Mouse (Mus musculus) embryonic facial prominence, embryonic 13.5 days (tissue): ENCODE results near the gene Thsd7b. TPM values are rescaled to one million over a fixed set of nuclear protein-coding genes. Genes with fewer than 3 reads are reported as not detected.

ENCODE experiments used
- ATAC-seq: fragments of 200-750 bp; cut with Nextera tagmentation; 2 replicates; pipeline ENCODE4 v1.8.0; 2017; ENCODE audit warnings: low read depth; ENCODE audit not compliant: insufficient number of reproducible peaks, insufficient read depth, low FRiP score, low TSS enrichment
- H3K27ac ChIP-seq: fragments of 300-500 bp; sonication (generic); 2 replicates; pipeline ENCODE4 v1.5.1; 2015; ENCODE audit warnings: moderate library complexity, mild to moderate bottlenecking, inconsistent platforms
- H3K27me3 ChIP-seq: fragments of 300-500 bp; sonication (generic); 2 replicates; pipeline ENCODE4 v1.6.1; 2015; ENCODE audit warnings: mild to moderate bottlenecking, inconsistent platforms
- H3K36me3 ChIP-seq: fragments of 300-500 bp; sonication (generic); 2 replicates; pipeline ENCODE4 v1.6.1; 2015; ENCODE audit warnings: mild to moderate bottlenecking, inconsistent platforms
- H3K4me1 ChIP-seq: fragments of 300-500 bp; sonication (generic); 2 replicates; pipeline ENCODE4 v1.6.1; 2015; ENCODE audit warnings: inconsistent platforms
- H3K4me2 ChIP-seq: fragments of 300-500 bp; sonication (generic); 2 replicates; pipeline ENCODE4 v1.6.1; 2015; ENCODE audit warnings: moderate library complexity, mild to moderate bottlenecking, inconsistent platforms
- H3K4me3 ChIP-seq: fragments of 300-500 bp; sonication (generic); 2 replicates; pipeline ENCODE4 v1.5.1; 2015; ENCODE audit warnings: mild to moderate bottlenecking, inconsistent platforms
- H3K9ac ChIP-seq: fragments of 300-500 bp; sonication (generic); 2 replicates; pipeline ENCODE4 v1.6.1; 2015; ENCODE audit warnings: mild to moderate bottlenecking, inconsistent platforms
- H3K9me3 ChIP-seq: fragments of 300-500 bp; sonication (generic); 2 replicates; pipeline ENCODE4 v1.6.1; 2016; ENCODE audit warnings: inconsistent platforms
- WGBS: fragments of 180-500 bp; shearing (Covaris S2); methylation state at CpG from one replicate; pipeline ENCODE4 v1.1.7; 2015; ENCODE audit warnings: mixed read lengths; 5-methylcytosine and 5-hydroxymethylcytosine counted together
- polyA plus RNA-seq: library from polyadenylated mRNA; unstranded; fragments of >200 nt; fragmentation: Nextera tagmentation; extraction: Ambion mirVana; gene quantifications from 2 replicates; pipeline ENCODE4 v1.2.1, GENCODE M21; 2015

Gene Thsd7b
- polyA plus RNA-seq, 1 experiment from 2014 or later = 3.5 TPM

DNA sequence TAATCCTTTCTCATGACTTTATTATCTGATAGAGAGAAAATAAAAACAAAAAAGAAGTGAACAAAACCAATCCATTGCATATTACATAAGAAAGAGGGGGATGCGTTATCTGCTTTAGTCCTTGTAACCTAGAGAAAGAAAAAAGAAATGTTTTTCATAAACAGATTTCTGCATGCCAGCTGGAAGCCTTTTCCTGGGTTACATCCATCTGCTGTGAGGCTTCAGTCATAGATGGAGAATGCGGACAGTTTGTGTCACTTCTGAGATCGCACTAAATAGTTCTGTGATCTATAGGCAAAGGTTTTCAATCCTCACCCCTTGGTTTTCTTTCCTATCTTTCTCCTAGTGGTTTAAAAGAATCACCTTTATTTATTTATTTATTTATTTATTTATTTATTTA lies 259.1 kb downstream of the Thsd7b start:
- Histone ChIP-seq H3K9me3 (no peaks in the 10 kb centered on the region), H3K4me1 (no peaks in the 10 kb centered on the region), H3K36me3 (no peaks in the 10 kb centered on the region), H3K4me3 (no peak overlapping the region), H3K27me3 (no peaks in the 10 kb centered on the region), H3K9ac (no peak overlapping the region), H3K4me2 (no peak overlapping the region), H3K27ac (no peak overlapping the region)
- 93% methylated on average over 3 of the region's 3 CpGs for WGBS
- ATAC-seq = no peak

DNA sequence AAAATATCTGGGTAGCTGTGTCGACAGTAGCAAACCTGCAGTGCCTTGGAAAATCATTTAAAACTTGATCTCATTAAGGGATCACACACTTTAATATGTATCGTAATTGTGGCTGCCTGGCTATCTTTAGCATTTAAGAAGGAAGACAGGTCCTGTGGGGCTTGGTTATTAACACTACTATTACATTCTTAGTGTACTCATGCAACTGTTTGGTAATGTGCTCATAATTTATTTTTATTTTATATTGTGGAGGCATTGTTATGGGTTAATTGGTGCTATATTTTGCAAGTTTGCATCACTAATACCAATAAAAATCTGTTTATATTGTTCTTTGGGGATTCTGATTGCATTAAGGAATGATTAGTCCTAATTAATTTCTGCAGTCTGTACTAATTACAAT lies 265.4 kb downstream of the Thsd7b start:
- Histone ChIP-seq H3K9me3 (no peaks in the 10 kb centered on the region), H3K9ac (no peak overlapping the region), H3K4me1 (no peaks in the 10 kb centered on the region), H3K4me3 (no peak overlapping the region), H3K27me3 (no peaks in the 10 kb centered on the region), H3K27ac (no peak overlapping the region), H3K36me3 (no peaks in the 10 kb centered on the region), H3K4me2 (no peak overlapping the region)
- WGBS = 78% methylated on average over 2 of the region's 2 CpGs
- no peak for ATAC-seq

DNA sequence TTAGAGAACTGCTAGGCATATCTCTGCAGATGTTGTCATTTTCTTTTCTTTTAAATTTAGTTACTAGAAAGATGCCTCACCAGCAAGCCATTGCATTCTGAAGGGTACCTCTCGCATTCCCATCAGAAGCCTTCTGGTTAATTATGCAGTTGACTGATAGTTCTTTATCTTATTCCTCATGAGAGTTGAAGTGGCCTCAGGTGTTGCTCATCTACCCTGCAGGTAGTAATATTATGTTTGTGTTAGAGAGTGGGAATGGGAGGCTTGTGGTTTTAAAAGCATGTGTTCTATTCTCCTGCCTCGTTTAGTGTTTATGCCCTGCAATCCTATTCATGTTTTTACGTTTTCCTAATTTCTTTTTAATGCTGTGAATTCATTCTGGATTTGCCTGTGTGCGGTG lies 265.9 kb downstream of the Thsd7b start:
- H3K4me3 ChIP-seq = no peak overlapping the region
- ATAC-seq = no peak
- no peaks in the 10 kb centered on the region for H3K4me1 ChIP-seq
- no peak overlapping the region for H3K9ac ChIP-seq
- no peaks in the 10 kb centered on the region for H3K27me3 ChIP-seq
- H3K36me3 ChIP-seq = no peaks in the 10 kb centered on the region
- no peak overlapping the region for H3K27ac ChIP-seq
- WGBS = 71% methylated on average over 4 of the region's 4 CpGs
- no peaks in the 10 kb centered on the region for H3K9me3 ChIP-seq
- no peak overlapping the region for H3K4me2 ChIP-seq

DNA sequence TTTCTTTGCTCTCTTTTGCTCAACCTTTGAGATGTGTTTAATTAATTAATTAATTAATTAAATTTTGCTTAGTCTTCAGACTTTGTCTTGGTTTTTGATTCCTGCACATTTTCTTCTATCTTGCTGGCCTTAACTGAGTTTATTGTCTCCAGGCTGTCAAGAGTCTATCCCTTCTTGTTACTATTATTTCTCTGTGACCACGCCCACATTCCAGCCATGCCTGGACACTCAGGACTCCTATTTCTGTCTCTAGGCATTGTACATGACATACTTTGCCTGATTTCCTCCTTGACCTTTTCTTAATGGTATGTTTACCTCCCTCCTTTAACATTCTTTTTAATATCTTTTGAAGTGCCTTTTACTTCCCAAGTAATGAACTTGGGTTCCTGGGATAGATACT lies 267.6 kb downstream of the Thsd7b start:
- 60% methylated on average over 1 of the region's 1 CpGs for WGBS

DNA sequence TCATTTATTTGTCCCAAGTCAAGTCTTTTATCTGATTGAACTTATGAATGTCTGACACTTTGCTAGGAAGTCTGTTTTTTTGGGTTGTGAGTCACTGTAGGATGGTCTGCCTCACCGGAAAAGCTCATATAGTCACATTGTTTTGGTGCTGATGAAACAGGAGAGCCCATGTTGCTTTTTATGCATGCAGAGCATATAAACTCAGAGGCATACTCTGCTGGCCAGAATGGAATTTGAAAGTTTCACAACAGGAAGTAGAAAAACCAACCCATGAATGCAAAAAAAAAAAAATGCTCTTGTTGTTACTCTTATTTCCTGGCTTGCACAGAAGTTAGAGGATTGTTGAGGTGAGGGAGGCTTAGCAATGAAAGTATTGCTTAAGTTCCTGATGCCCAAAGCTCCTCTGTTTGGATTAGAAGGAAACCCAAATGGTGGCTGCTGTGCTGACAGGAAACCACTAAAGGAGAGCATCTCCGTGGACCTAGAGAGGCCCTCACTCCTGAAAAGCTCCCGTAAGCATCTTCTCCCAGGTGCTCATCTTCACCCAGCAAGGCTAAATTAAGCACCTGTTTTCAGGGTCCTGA lies 269.6 kb downstream of the Thsd7b start:
- Histone ChIP-seq H3K9me3 (no peaks in the 10 kb centered on the region), H3K27me3 (no peaks in the 10 kb centered on the region), H3K4me3 (no peak overlapping the region), H3K27ac (no peak overlapping the region), H3K4me2 (no peak overlapping the region), H3K4me1 (no peaks in the 10 kb centered on the region), H3K36me3 (no peaks in the 10 kb centered on the region), H3K9ac (no peak overlapping the region)
- no peak for ATAC-seq
- WGBS = 89% methylated on average over 3 of the region's 3 CpGs

More for the DNA sequence above, 267.6 kb downstream of the Thsd7b start:
- H3K27ac ChIP-seq = no peak overlapping the region
- no peaks in the 10 kb centered on the region for H3K36me3 ChIP-seq
- no peaks in the 10 kb centered on the region for H3K27me3 ChIP-seq
- ATAC-seq = no peak
- no peak overlapping the region for H3K9ac ChIP-seq
- H3K4me2 ChIP-seq = no peak overlapping the region
- no peak overlapping the region for H3K4me3 ChIP-seq
- no peaks in the 10 kb centered on the region for H3K4me1 ChIP-seq
- no peaks in the 10 kb centered on the region for H3K9me3 ChIP-seq

DNA sequence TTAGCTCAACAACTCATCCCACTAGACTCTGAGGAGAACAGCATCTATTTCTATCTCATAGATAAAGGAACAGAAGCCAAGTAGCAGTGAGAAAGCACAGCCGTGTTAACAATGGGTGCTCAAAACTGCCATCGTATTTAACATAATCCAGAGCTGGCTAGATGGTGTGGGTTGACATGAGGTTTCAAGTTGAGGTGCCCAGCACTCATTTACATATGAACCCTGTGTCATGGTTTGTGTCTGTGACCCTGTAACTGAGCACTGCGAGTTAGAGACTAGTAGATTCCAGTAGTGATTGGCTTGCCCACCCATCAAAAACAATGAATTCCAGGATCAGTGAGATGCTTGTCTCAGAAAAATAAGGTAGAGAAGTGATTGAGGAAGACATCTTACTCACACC lies 270.1 kb downstream of the Thsd7b start:
- no peak overlapping the region for H3K4me2 ChIP-seq
- no peak for ATAC-seq
- WGBS = 85% methylated on average over 3 of the region's 3 CpGs

DNA sequence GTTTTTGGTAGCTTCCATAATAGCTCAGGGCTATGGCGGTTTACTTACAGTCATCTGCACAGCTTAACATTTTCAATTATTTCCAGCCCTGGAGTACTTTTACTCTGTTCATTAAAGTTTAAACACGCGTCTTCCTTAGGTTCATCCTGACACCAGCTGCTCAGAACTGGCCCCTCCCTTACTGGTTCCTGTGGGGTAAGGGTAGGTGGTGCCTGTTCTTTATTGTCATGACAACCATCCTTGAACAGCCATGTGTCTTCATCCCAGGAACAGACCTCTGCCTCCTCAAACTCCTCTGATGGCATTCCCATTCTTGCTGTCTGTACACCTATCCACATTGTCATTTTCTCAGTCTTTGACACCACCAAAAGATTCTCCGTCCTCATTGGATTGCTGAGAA lies 285.0 kb downstream of the Thsd7b start:
- Histone ChIP-seq H3K4me2 (no peak overlapping the region), H3K9me3 (no peaks in the 10 kb centered on the region), H3K9ac (no peak overlapping the region), H3K27ac (no peak overlapping the region), H3K4me1 (no peaks in the 10 kb centered on the region), H3K27me3 (no peaks in the 10 kb centered on the region), H3K4me3 (no peak overlapping the region), H3K36me3 (no peaks in the 10 kb centered on the region)
- ATAC-seq = peak; percentile 63; the same call in 1 of the 2 replicates
- 77% methylated on average over 4 of the region's 4 CpGs for WGBS

More for the DNA sequence above, 270.1 kb downstream of the Thsd7b start:
- no peaks in the 10 kb centered on the region for H3K4me1 ChIP-seq
- no peaks in the 10 kb centered on the region for H3K9me3 ChIP-seq
- no peak overlapping the region for H3K9ac ChIP-seq
- H3K27me3 ChIP-seq = no peaks in the 10 kb centered on the region
- H3K27ac ChIP-seq = no peak overlapping the region
- H3K4me3 ChIP-seq = no peak overlapping the region
- no peaks in the 10 kb centered on the region for H3K36me3 ChIP-seq

DNA sequence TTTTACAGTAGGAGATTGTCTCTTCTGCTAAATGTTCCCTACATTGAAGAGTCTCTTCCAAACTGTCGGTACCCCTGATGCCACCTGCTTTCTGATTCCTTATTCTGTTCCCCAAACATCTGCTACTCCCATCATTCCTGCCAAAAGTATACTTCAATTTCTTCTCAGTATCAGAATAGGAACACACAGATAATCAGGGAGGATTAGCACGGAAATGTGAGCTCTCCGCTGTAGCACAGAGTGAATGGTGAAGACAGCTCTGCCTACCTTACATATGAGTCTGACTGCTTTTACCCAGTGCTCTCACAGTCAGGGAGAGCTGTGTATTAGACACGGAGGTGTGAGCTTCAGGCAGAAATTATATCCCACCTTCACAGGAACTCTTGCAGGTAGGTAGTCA lies 286.0 kb downstream of the Thsd7b start:
- Histone ChIP-seq H3K4me1 (no peaks in the 10 kb centered on the region), H3K27me3 (no peaks in the 10 kb centered on the region), H3K9me3 (no peaks in the 10 kb centered on the region), H3K36me3 (no peaks in the 10 kb centered on the region), H3K4me3 (no peak overlapping the region), H3K9ac (no peak overlapping the region), H3K27ac (no peak overlapping the region), H3K4me2 (no peak overlapping the region)
- WGBS = 74% methylated on average over 4 of the region's 4 CpGs
- ATAC-seq = no peak

DNA sequence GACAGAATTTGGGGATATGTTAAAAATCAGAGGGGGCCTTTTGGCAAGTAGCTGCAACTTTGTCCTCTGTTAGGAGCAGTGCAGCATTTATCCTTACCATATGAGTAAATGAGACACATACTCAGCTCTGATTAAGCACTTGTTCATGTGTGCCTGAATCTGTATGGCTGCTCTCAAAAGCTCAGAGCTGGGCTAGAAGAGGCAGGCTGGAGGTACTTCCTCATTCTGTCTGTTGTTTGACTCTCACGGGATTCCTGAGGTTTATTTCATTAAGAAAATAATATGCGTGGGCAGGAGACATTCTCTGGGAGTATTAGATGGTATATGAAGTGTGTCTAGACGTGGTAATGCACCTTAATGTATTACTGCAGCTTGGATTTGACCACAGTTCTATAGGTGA lies 286.7 kb downstream of the Thsd7b start:
- Histone ChIP-seq H3K9ac (no peak overlapping the region), H3K27me3 (no peaks in the 10 kb centered on the region), H3K9me3 (no peaks in the 10 kb centered on the region), H3K4me2 (no peak overlapping the region), H3K36me3 (no peaks in the 10 kb centered on the region), H3K4me1 (no peaks in the 10 kb centered on the region), H3K4me3 (no peak overlapping the region), H3K27ac (no peak overlapping the region)
- WGBS = 49% methylated on average over 3 of the region's 3 CpGs
- no peak for ATAC-seq

DNA sequence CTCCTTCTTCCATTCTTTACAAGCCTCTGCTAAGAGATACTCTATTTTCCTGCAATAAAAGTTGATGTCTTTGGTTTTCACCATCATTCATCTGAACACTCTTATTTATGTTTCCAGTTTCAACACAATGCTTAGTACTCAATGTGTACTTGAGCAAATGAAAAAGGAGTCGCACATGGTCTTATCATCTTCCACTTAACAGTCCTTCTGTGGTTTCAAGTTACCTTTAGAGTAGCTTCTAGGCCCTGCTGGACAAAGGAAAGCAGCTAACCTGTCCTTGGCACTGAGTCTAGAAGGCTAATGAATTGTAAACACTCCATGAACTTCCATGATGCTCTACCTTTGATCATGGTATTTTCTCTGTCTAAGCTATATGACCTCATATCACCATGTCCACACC lies 289.6 kb downstream of the Thsd7b start:
- Histone ChIP-seq H3K27ac (no peak overlapping the region), H3K4me3 (no peak overlapping the region), H3K9ac (no peak overlapping the region), H3K27me3 (no peaks in the 10 kb centered on the region), H3K4me1 (no peaks in the 10 kb centered on the region), H3K4me2 (no peak overlapping the region), H3K9me3 (no peaks in the 10 kb centered on the region), H3K36me3 (no peaks in the 10 kb centered on the region)
- 63% methylated on average over 1 of the region's 1 CpGs for WGBS
- ATAC-seq = no peak

DNA sequence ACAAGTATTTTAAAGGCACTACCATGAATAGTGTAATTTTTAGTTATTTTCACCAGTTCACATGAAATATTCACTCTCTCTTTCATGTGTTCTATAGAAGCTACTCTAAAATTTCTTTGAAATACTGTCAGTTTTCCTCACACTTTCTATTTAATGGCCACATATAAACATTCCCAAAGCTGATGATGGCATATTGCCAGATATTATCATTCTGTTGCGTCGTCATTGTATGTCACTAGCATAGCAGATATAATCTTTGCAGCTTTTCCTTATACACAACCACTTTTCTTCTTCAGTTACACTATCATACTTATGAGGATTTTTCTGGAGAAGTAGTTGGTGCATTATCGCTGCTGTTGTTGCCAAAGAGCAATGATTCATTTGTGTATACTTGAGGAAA lies 297.4 kb downstream of the Thsd7b start:
- H3K4me2 ChIP-seq = no peak overlapping the region
- no peak overlapping the region for H3K27ac ChIP-seq
- no peaks in the 10 kb centered on the region for H3K27me3 ChIP-seq
- no peak overlapping the region for H3K9ac ChIP-seq
- WGBS = 81% methylated on average over 3 of the region's 3 CpGs
- ATAC-seq = no peak
- no peaks in the 10 kb centered on the region for H3K36me3 ChIP-seq
- H3K9me3 ChIP-seq = no peaks in the 10 kb centered on the region
- H3K4me3 ChIP-seq = no peak overlapping the region
- no peaks in the 10 kb centered on the region for H3K4me1 ChIP-seq

DNA sequence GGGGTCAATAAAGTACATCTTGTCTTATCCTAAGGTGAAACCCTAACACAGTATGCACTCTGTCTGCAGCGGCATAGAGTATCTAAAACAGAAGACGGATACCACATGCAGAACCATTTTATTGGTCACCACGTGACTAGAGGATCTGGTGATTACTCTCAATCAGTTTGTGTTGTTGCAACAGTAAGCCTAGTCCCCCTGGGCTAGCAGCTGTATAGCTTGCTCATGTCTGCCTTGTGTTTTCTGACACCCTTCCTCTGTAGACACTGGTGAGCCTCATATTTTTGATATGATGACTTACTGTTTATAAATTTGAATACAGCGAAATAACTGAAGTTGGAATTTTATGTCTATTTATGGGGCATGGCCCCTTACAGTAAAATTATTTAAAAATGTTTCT lies 306.9 kb downstream of the Thsd7b start:
- no peak for ATAC-seq
- WGBS = 70% methylated on average over 4 of the region's 4 CpGs
- Histone ChIP-seq H3K4me1 (no peaks in the 10 kb centered on the region), H3K4me3 (no peak overlapping the region), H3K27me3 (no peaks in the 10 kb centered on the region), H3K36me3 (no peaks in the 10 kb centered on the region), H3K4me2 (no peak overlapping the region), H3K9me3 (no peaks in the 10 kb centered on the region), H3K9ac (no peak overlapping the region), H3K27ac (no peak overlapping the region)

DNA sequence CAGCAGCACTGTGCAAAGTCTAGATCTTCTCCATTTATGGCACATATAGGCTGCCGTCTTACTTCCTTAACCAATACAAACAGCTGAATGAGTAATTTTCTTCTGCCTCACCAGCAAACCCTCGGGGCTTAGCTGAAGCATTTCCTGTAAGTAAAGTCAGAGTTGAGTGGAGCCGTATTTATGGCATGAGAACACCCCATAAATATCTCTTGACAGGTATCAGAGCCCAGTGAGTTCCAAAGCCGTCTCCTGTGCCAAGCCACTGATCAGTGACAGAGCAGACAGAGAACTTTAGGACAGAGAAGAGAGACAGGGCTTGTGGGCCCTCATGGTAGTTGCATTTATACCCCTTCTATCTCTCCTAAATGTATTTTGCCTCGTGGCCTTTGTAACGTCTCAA lies 313.5 kb downstream of the Thsd7b start:
- no peak overlapping the region for H3K27ac ChIP-seq
- no peak overlapping the region for H3K9ac ChIP-seq
- no peaks in the 10 kb centered on the region for H3K36me3 ChIP-seq
- no peaks in the 10 kb centered on the region for H3K4me1 ChIP-seq
- no peaks in the 10 kb centered on the region for H3K9me3 ChIP-seq
- no peak overlapping the region for H3K4me3 ChIP-seq
- WGBS = 66% methylated on average over 6 of the region's 6 CpGs
- no peak overlapping the region for H3K4me2 ChIP-seq
- no peaks in the 10 kb centered on the region for H3K27me3 ChIP-seq
- no peak for ATAC-seq
